Mouse (Mus musculus): ENCODE data around the gene Ccnc. TPM values are rescaled to one million over a fixed set of nuclear protein-coding genes. Genes with fewer than 3 reads are reported as not detected.

Gene Ccnc
- polyA plus RNA-seq, 1 experiment from 2014 or later = 38.8 TPM

- ATAC-seq (replicated peaks; ENCODE audit: low FRiP score) (no peak), DNase-seq (ENCODE audit: low spot score) (no peak)
- 42% methylated on average over 1 of the region's 1 CpGs for WGBS
- Histone ChIP-seq H3K27ac (ENCODE audit: low read depth, low read length) (no peak overlapping the region), H3K4me2 (no peak overlapping the region), H3K27me3 (replicated peaks; ENCODE audit: control insufficient read depth, insufficient read depth, low read length) (no peaks in the 10 kb centered on the region), H3K36me3 (ENCODE audit: control insufficient read depth, insufficient read depth, low read length) (peaks cover 4% of the 10 kb centered on the region; the same call in 1 of the 2 replicates), H3K4me3 (ENCODE audit: low read depth, low read length) (no peak overlapping the region), H3K4me1 (replicated peaks; ENCODE audit: control insufficient read depth, insufficient read depth, low read length) (0 out of 2 replicates have a peak, but pooled peaks cover 6% of the 10 kb centered on the region), H3K9ac (ENCODE audit: low read depth, low read length) (no peak overlapping the region), H3K9me3 (ENCODE audit: control insufficient read depth, low read length) (0 out of 2 replicates have a peak, but pooled peaks cover 3% of the 10 kb centered on the region)
These were observed 31.4 kb downstream of the Ccnc start for GRCm38 (mm10) chr4:21758860-21759259.

GRCm38 (mm10) chr4:21761416-21762160 lies 34.1 kb downstream of the Ccnc start:
- no peaks in the 10 kb centered on the region for H3K27me3 ChIP-seq (replicated peaks; ENCODE audit: control insufficient read depth, insufficient read depth, low read length)
- H3K4me3 ChIP-seq (ENCODE audit: low read depth, low read length) = no peak overlapping the region
- DNase-seq (ENCODE audit: low spot score) (no peak), ATAC-seq (replicated peaks; ENCODE audit: low FRiP score) (no peak)
- H3K4me1 ChIP-seq (replicated peaks; ENCODE audit: control insufficient read depth, insufficient read depth, low read length) = no peaks in the 10 kb centered on the region
- 87% methylated on average over 9 of the region's 9 CpGs for WGBS
- H3K9me3 ChIP-seq (ENCODE audit: control insufficient read depth, low read length) = 0 out of 2 replicates have a peak, but pooled peaks cover 3% of the 10 kb centered on the region
- no peak overlapping the region for H3K9ac ChIP-seq (ENCODE audit: low read depth, low read length)
- H3K27ac ChIP-seq (ENCODE audit: low read depth, low read length) = no peak overlapping the region
- H3K4me2 ChIP-seq = no peak overlapping the region
- peaks cover 4% of the 10 kb centered on the region; the same call in 1 of the 2 replicates for H3K36me3 ChIP-seq (ENCODE audit: control insufficient read depth, insufficient read depth, low read length)

- no peaks in the 10 kb centered on the region for H3K4me1 ChIP-seq (replicated peaks; ENCODE audit: control insufficient read depth, insufficient read depth, low read length)
- H3K36me3 ChIP-seq (ENCODE audit: control insufficient read depth, insufficient read depth, low read length) = peaks cover 4% of the 10 kb centered on the region; the same call in 1 of the 2 replicates
- no peak overlapping the region for H3K4me2 ChIP-seq
- no peaks in the 10 kb centered on the region for H3K27me3 ChIP-seq (replicated peaks; ENCODE audit: control insufficient read depth, insufficient read depth, low read length)
- H3K27ac ChIP-seq (ENCODE audit: low read depth, low read length) = no peak overlapping the region
- 0 out of 2 replicates have a peak, but pooled peaks cover 2% of the 10 kb centered on the region for H3K9me3 ChIP-seq (ENCODE audit: control insufficient read depth, low read length)
- no peak for DNase-seq (ENCODE audit: low spot score)
- WGBS = 74% methylated on average over 4 of the region's 4 CpGs
- no peak overlapping the region for H3K9ac ChIP-seq (ENCODE audit: low read depth, low read length)
- ATAC-seq (replicated peaks; ENCODE audit: low FRiP score) = no peak
- H3K4me3 ChIP-seq (ENCODE audit: low read depth, low read length) = no peak overlapping the region
These were observed 36.3 kb downstream of the Ccnc start for GRCm38 (mm10) chr4:21763827-21764226.

- WGBS = 21% methylated on average over 14 of the region's 14 CpGs
These were observed 38.8 kb downstream of the Ccnc start for GRCm38 (mm10) chr4:21766171-21766862.

GRCm38 (mm10) chr4:21766863-21767304 lies 39.4 kb downstream of the Ccnc start, which contains the start of the genes Usp45 and Tstd3:
Gene Usp45, plus strand, starts transcription at chr4:21767156.
Gene Tstd3, minus strand, starts transcription at chr4:21767212.
- Histone ChIP-seq H3K36me3 (ENCODE audit: control insufficient read depth, insufficient read depth, low read length) (no peaks in the 10 kb centered on the region), H3K9me3 (ENCODE audit: control insufficient read depth, low read length) (no peaks in the 10 kb centered on the region), H3K9ac (ENCODE audit: low read depth, low read length) (peak within 1 kb of the TSS; percentile 82), H3K4me1 (replicated peaks; ENCODE audit: control insufficient read depth, insufficient read depth, low read length) (no peaks in the 10 kb centered on the region), H3K4me3 (ENCODE audit: low read depth, low read length) (peak within 1 kb of the TSS; percentile 80), H3K27ac (ENCODE audit: low read depth, low read length) (peak within 1 kb of the TSS; percentile 43), H3K27me3 (replicated peaks; ENCODE audit: control insufficient read depth, insufficient read depth, low read length) (no peaks in the 10 kb centered on the region), H3K4me2 (peak within 1 kb of the TSS; percentile 83)
- ATAC-seq (replicated peaks; ENCODE audit: low FRiP score) = peak; percentile 91
- WGBS = 3% methylated on average over 17 of the region's 17 CpGs
- peak; percentile 72 for DNase-seq (ENCODE audit: low spot score)

More at GRCm38 (mm10) chr4:21766171-21766862, 38.8 kb downstream of the Ccnc start:
- Histone ChIP-seq H3K9ac (ENCODE audit: low read depth, low read length) (peak overlapping the region; percentile 82), H3K9me3 (ENCODE audit: control insufficient read depth, low read length) (no peaks in the 10 kb centered on the region), H3K27me3 (replicated peaks; ENCODE audit: control insufficient read depth, insufficient read depth, low read length) (no peaks in the 10 kb centered on the region), H3K27ac (ENCODE audit: low read depth, low read length) (peak overlapping the region; percentile 43), H3K36me3 (ENCODE audit: control insufficient read depth, insufficient read depth, low read length) (no peaks in the 10 kb centered on the region), H3K4me1 (replicated peaks; ENCODE audit: control insufficient read depth, insufficient read depth, low read length) (no peaks in the 10 kb centered on the region), H3K4me3 (ENCODE audit: low read depth, low read length) (peak overlapping the region; percentile 80), H3K4me2 (peak overlapping the region; percentile 83)
- peak; percentile 51 for ATAC-seq (replicated peaks; ENCODE audit: low FRiP score)
- DNase-seq (ENCODE audit: low spot score) = peak; percentile 32

- no peak for ATAC-seq (replicated peaks; ENCODE audit: low FRiP score)
- Histone ChIP-seq H3K4me2 (no peak overlapping the region), H3K4me1 (replicated peaks; ENCODE audit: control insufficient read depth, insufficient read depth, low read length) (0 out of 2 replicates have a peak, but pooled peaks cover 2% of the 10 kb centered on the region), H3K4me3 (ENCODE audit: low read depth, low read length) (no peak overlapping the region), H3K36me3 (ENCODE audit: control insufficient read depth, insufficient read depth, low read length) (no peaks in the 10 kb centered on the region), H3K27me3 (replicated peaks; ENCODE audit: control insufficient read depth, insufficient read depth, low read length) (no peaks in the 10 kb centered on the region), H3K9ac (ENCODE audit: low read depth, low read length) (no peak overlapping the region), H3K27ac (ENCODE audit: low read depth, low read length) (no peak overlapping the region), H3K9me3 (ENCODE audit: control insufficient read depth, low read length) (no peaks in the 10 kb centered on the region)
- DNase-seq (ENCODE audit: low spot score) = no peak
- WGBS = 86% methylated on average over 1 of the region's 1 CpGs
These were observed 43.6 kb downstream of the Ccnc start for GRCm38 (mm10) chr4:21771064-21771463.

GRCm38 (mm10) chr4:21772306-21772705 lies 44.8 kb downstream of the Ccnc start:
- Histone ChIP-seq H3K4me3 (ENCODE audit: low read depth, low read length) (no peak overlapping the region), H3K4me2 (no peak overlapping the region)
- WGBS = 94% methylated on average over 1 of the region's 1 CpGs

GRCm38 (mm10) chr4:21776091-21776945 lies 48.8 kb downstream of the Ccnc start:
- DNase-seq (ENCODE audit: low spot score) (peak; percentile 96), ATAC-seq (replicated peaks; ENCODE audit: low FRiP score) (peak; percentile 91)
- peak overlapping the region; percentile 87 for H3K9ac ChIP-seq (ENCODE audit: low read depth, low read length)
- WGBS = under 1% methylated on average over 46 of the region's 46 CpGs
- H3K27me3 ChIP-seq (replicated peaks; ENCODE audit: control insufficient read depth, insufficient read depth, low read length) = no peaks in the 10 kb centered on the region
- peaks cover 14% of the 10 kb centered on the region for H3K4me1 ChIP-seq (replicated peaks; ENCODE audit: control insufficient read depth, insufficient read depth, low read length)
- H3K27ac ChIP-seq (ENCODE audit: low read depth, low read length) = peak overlapping the region; percentile 75
- peak overlapping the region; percentile 65 for H3K4me3 ChIP-seq (ENCODE audit: low read depth, low read length)
- no peaks in the 10 kb centered on the region for H3K9me3 ChIP-seq (ENCODE audit: control insufficient read depth, low read length)
- peaks cover 1% of the 10 kb centered on the region; the same call in 1 of the 2 replicates for H3K36me3 ChIP-seq (ENCODE audit: control insufficient read depth, insufficient read depth, low read length)
- H3K4me2 ChIP-seq = peak overlapping the region; percentile 77

More at GRCm38 (mm10) chr4:21772306-21772705, 44.8 kb downstream of the Ccnc start:
- no peak overlapping the region for H3K9ac ChIP-seq (ENCODE audit: low read depth, low read length)
- DNase-seq (ENCODE audit: low spot score) = no peak
- H3K9me3 ChIP-seq (ENCODE audit: control insufficient read depth, low read length) = no peaks in the 10 kb centered on the region
- ATAC-seq (replicated peaks; ENCODE audit: low FRiP score) = no peak
- 0 out of 2 replicates have a peak, but pooled peaks cover 4% of the 10 kb centered on the region for H3K4me1 ChIP-seq (replicated peaks; ENCODE audit: control insufficient read depth, insufficient read depth, low read length)
- H3K36me3 ChIP-seq (ENCODE audit: control insufficient read depth, insufficient read depth, low read length) = no peaks in the 10 kb centered on the region
- no peak overlapping the region for H3K27ac ChIP-seq (ENCODE audit: low read depth, low read length)
- H3K27me3 ChIP-seq (replicated peaks; ENCODE audit: control insufficient read depth, insufficient read depth, low read length) = no peaks in the 10 kb centered on the region

Measured in liver, embryonic 11.5 days (tissue).